Mouse (Mus musculus): Measurements from ENCODE around the gene Kcnh2.

GRCm38 (mm10) chr5:24346313-24346712 lies 5.1 kb downstream of the Kcnh2 start:
- TF ChIP-seq CTCF (IDR thresholded peaks at IDR 0.05; ENCODE audit: low read depth, low read length) (no peak), GATA1 (IDR thresholded peaks at IDR 0.05; ENCODE audit: borderline replicate concordance, low read length) (no peak), TAL1 (conservative IDR thresholded peaks at IDR 0.05; ENCODE audit: low read depth, low read length) (0 out of 2 replicates have a peak, but pooled peaks have one; percentile 27), POLR2AphosphoS5 (IDR thresholded peaks at IDR 0.05; ENCODE audit: insufficient replicate concordance, low read depth, low read length) (no peak)
